Mouse (Mus musculus): Measurements from ENCODE around the gene Fam222b. TPM values are rescaled to one million over a fixed set of nuclear protein-coding genes. Genes with fewer than 3 reads are reported as not detected.

Gene Fam222b
- polyA plus RNA-seq, 1 experiment from 2014 or later, result 15.7 TPM

GRCm38 (mm10) chr11:78097077-78097476, 2.6 kb downstream of the Fam222b start:
- Histone ChIP-seq H3K4me1 (peaks cover 21% of the 10 kb centered on the region), H3K9me3 (no peaks in the 10 kb centered on the region), H3K4me3 (no peak overlapping the region), H3K36me3 (no peaks in the 10 kb centered on the region), H3K9ac (no peak overlapping the region), H3K4me2 (replicated peaks) (peak overlapping the region; percentile 77), H3K27ac (no peak overlapping the region), H3K27me3 (no peaks in the 10 kb centered on the region)
- ATAC-seq (ENCODE audit: insufficient number of reproducible peaks, insufficient read depth, low FRiP score, low TSS enrichment), result no peak
- 34% methylated on average over 3 of the region's 3 CpGs for WGBS

- no peaks in the 10 kb centered on the region for H3K27me3 ChIP-seq
- no peak overlapping the region for H3K4me3 ChIP-seq
- H3K36me3 ChIP-seq, result no peaks in the 10 kb centered on the region
- H3K9ac ChIP-seq, result no peak overlapping the region
- no peaks in the 10 kb centered on the region for H3K9me3 ChIP-seq
- H3K27ac ChIP-seq, result no peak overlapping the region
- 94% methylated on average over 11 of the region's 11 CpGs for WGBS
- no peak overlapping the region for H3K4me2 ChIP-seq (replicated peaks)
- peaks cover 14% of the 10 kb centered on the region for H3K4me1 ChIP-seq
- no peak for ATAC-seq (ENCODE audit: insufficient number of reproducible peaks, insufficient read depth, low FRiP score, low TSS enrichment)
Measured at GRCm38 (mm10) chr11:78100746-78101145, 6.3 kb downstream of the Fam222b start.

DNA sequence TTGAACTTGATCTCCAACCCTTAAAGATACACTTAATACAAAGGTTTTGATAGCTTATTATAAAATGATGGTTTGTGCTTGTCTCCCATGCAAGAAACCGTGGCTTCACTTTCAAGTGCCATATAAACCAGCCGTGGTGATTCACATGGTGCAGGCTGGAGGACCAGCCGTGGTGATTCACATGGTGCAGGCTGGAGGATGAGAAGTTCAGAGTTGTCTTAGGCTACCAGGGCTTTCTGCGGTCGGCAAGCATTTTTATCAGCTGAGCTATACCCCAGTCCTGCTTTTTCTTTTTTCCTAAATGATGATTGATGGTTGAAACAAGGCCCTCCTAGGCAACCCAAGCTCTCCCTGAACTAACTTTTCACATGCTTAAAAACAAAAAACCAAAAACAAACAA, 7.7 kb downstream of the Fam222b start:
- Histone ChIP-seq H3K27ac (no peak overlapping the region), H3K4me1 (no peaks in the 10 kb centered on the region), H3K9me3 (no peaks in the 10 kb centered on the region), H3K4me3 (no peak overlapping the region), H3K4me2 (replicated peaks) (no peak overlapping the region), H3K27me3 (no peaks in the 10 kb centered on the region), H3K9ac (no peak overlapping the region), H3K36me3 (0 out of 2 replicates have a peak, but pooled peaks cover 4% of the 10 kb centered on the region)
- WGBS, result 87% methylated on average over 5 of the region's 5 CpGs
- ATAC-seq (ENCODE audit: insufficient number of reproducible peaks, insufficient read depth, low FRiP score, low TSS enrichment), result no peak

- Histone ChIP-seq H3K27me3 (no peaks in the 10 kb centered on the region), H3K36me3 (0 out of 2 replicates have a peak, but pooled peaks cover 4% of the 10 kb centered on the region), H3K4me2 (replicated peaks) (no peak overlapping the region), H3K4me1 (no peaks in the 10 kb centered on the region), H3K9me3 (no peaks in the 10 kb centered on the region), H3K9ac (no peak overlapping the region), H3K4me3 (no peak overlapping the region), H3K27ac (no peak overlapping the region)
- ATAC-seq (ENCODE audit: insufficient number of reproducible peaks, insufficient read depth, low FRiP score, low TSS enrichment), result no peak
- WGBS, result 72% methylated on average over 5 of the region's 5 CpGs
Measured at GRCm38 (mm10) chr11:78102958-78103747, 8.7 kb downstream of the Fam222b start.

- H3K4me3 ChIP-seq, result no peak overlapping the region
- no peaks in the 10 kb centered on the region for H3K27me3 ChIP-seq
- no peak for ATAC-seq (ENCODE audit: insufficient number of reproducible peaks, insufficient read depth, low FRiP score, low TSS enrichment)
- no peaks in the 10 kb centered on the region for H3K9me3 ChIP-seq
- no peaks in the 10 kb centered on the region for H3K4me1 ChIP-seq
- no peak overlapping the region for H3K27ac ChIP-seq
- H3K9ac ChIP-seq, result no peak overlapping the region
- 91% methylated on average over 5 of the region's 5 CpGs for WGBS
- no peak overlapping the region for H3K4me2 ChIP-seq (replicated peaks)
- 0 out of 2 replicates have a peak, but pooled peaks cover 4% of the 10 kb centered on the region for H3K36me3 ChIP-seq
Measured at GRCm38 (mm10) chr11:78104501-78104900, 10.0 kb downstream of the Fam222b start.

- Histone ChIP-seq H3K9ac (no peak overlapping the region), H3K4me2 (replicated peaks) (no peak overlapping the region), H3K27ac (no peak overlapping the region), H3K9me3 (no peaks in the 10 kb centered on the region), H3K4me1 (peaks cover 16% of the 10 kb centered on the region), H3K36me3 (no peaks in the 10 kb centered on the region), H3K4me3 (no peak overlapping the region), H3K27me3 (no peaks in the 10 kb centered on the region)
- no peak for ATAC-seq (ENCODE audit: insufficient number of reproducible peaks, insufficient read depth, low FRiP score, low TSS enrichment)
- 83% methylated on average over 2 of the region's 2 CpGs for WGBS
Measured at GRCm38 (mm10) chr11:78113616-78114015, 19.2 kb downstream of the Fam222b start.

GRCm38 (mm10) chr11:78114676-78115366, 20.4 kb downstream of the Fam222b start:
- H3K4me3 ChIP-seq, result peak overlapping the region; percentile 75
- peak overlapping the region; percentile 67 for H3K4me2 ChIP-seq (replicated peaks)
- WGBS, result 7% methylated on average over 19 of the region's 19 CpGs
- no peaks in the 10 kb centered on the region for H3K36me3 ChIP-seq
- no peaks in the 10 kb centered on the region for H3K9me3 ChIP-seq
- no peaks in the 10 kb centered on the region for H3K27me3 ChIP-seq
- ATAC-seq (ENCODE audit: insufficient number of reproducible peaks, insufficient read depth, low FRiP score, low TSS enrichment), result no peak
- H3K4me1 ChIP-seq, result peaks cover 18% of the 10 kb centered on the region
- peak overlapping the region; percentile 87 for H3K27ac ChIP-seq
- H3K9ac ChIP-seq, result peak overlapping the region; percentile 69

GRCm38 (mm10) chr11:78115367-78116145, 21.1 kb downstream of the Fam222b start:
- Histone ChIP-seq H3K9ac (peak overlapping the region; percentile 69), H3K36me3 (no peaks in the 10 kb centered on the region), H3K4me2 (replicated peaks) (peak overlapping the region; percentile 67), H3K4me1 (peaks cover 21% of the 10 kb centered on the region), H3K4me3 (peak overlapping the region; percentile 75), H3K27ac (peak overlapping the region; percentile 87), H3K27me3 (no peaks in the 10 kb centered on the region), H3K9me3 (no peaks in the 10 kb centered on the region)
- peak; percentile 100 for ATAC-seq (ENCODE audit: insufficient number of reproducible peaks, insufficient read depth, low FRiP score, low TSS enrichment)
- WGBS, result under 1% methylated on average over 37 of the region's 37 CpGs

DNA sequence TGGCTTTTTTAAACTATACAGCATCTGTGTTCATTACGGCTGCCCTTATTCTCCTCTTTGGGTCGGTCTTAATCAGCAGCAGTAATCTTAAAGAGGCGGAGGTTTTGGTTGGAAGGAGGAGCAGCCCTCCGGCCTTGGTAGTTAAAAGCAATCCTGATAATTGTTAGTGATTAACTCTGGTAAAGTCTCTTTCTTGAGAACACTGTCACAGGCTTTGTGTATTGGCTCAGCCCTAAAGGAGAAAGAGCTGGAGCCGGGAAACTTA, 21.6 kb downstream of the Fam222b start:
- no peaks in the 10 kb centered on the region for H3K27me3 ChIP-seq
- peaks cover 21% of the 10 kb centered on the region for H3K4me1 ChIP-seq
- WGBS, result 5% methylated on average over 5 of the region's 5 CpGs
- peak overlapping the region; percentile 67 for H3K4me2 ChIP-seq (replicated peaks)
- no peaks in the 10 kb centered on the region for H3K36me3 ChIP-seq
- ATAC-seq (ENCODE audit: insufficient number of reproducible peaks, insufficient read depth, low FRiP score, low TSS enrichment), result no peak
- peak overlapping the region; percentile 69 for H3K9ac ChIP-seq
- H3K27ac ChIP-seq, result peak overlapping the region; percentile 87
- H3K4me3 ChIP-seq, result peak overlapping the region; percentile 75
- no peaks in the 10 kb centered on the region for H3K9me3 ChIP-seq

DNA sequence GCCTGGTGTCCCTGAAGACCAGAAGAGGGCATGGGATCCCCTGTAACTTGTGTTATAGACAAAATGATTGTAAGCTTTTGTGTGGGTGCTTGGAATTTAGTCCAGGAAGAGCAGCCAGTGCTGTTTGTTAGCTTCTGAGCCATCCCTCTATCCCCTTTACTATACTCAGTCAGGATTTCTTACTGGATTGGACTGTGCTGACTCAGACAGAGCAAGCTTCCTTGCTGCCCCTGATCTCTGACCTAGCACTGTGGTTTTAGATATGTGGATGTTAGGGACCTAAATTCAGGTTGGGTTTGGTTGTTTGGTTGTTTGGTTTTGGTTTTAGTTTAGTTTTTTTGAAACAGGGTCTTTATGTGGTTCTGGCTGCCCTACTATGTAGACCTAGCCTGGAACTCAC, 24.0 kb downstream of the Fam222b start:
- H3K4me2 ChIP-seq (replicated peaks), result no peak overlapping the region
- H3K9me3 ChIP-seq, result no peaks in the 10 kb centered on the region
- peaks cover 21% of the 10 kb centered on the region for H3K4me1 ChIP-seq
- H3K36me3 ChIP-seq, result no peaks in the 10 kb centered on the region
- no peak for ATAC-seq (ENCODE audit: insufficient number of reproducible peaks, insufficient read depth, low FRiP score, low TSS enrichment)
- H3K9ac ChIP-seq, result no peak overlapping the region
- H3K4me3 ChIP-seq, result no peak overlapping the region
- no peak overlapping the region for H3K27ac ChIP-seq
- no peaks in the 10 kb centered on the region for H3K27me3 ChIP-seq

DNA sequence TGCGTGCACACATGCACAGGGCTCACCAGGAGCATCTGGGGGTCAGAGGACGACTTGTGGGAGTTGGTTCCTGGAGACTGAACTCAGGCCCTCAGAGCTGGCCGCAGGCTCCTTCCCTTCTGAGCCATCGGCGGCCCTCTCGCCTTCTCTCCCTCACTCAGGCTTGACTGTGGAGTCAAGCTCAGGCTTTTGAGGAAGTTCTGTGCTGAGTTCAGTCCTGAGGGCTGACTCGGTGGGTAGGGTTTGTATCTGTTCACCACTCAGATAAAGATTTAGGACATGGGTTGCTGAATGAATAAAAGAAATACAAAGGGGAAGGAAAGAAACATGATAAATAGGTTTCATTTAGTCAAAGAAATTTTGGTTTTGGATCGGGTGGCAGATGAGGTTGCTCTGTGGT, 25.4 kb downstream of the Fam222b start:
- WGBS, result 79% methylated on average over 8 of the region's 8 CpGs
- H3K27me3 ChIP-seq, result no peaks in the 10 kb centered on the region
- H3K9ac ChIP-seq, result no peak overlapping the region
- no peaks in the 10 kb centered on the region for H3K36me3 ChIP-seq
- H3K9me3 ChIP-seq, result no peaks in the 10 kb centered on the region
- no peak overlapping the region for H3K27ac ChIP-seq
- ATAC-seq (ENCODE audit: insufficient number of reproducible peaks, insufficient read depth, low FRiP score, low TSS enrichment), result no peak
- no peak overlapping the region for H3K4me2 ChIP-seq (replicated peaks)
- no peak overlapping the region for H3K4me3 ChIP-seq
- peaks cover 17% of the 10 kb centered on the region for H3K4me1 ChIP-seq

GRCm38 (mm10) chr11:78121176-78121575, 26.7 kb downstream of the Fam222b start:
- 78% methylated on average over 5 of the region's 5 CpGs for WGBS
- no peak overlapping the region for H3K9ac ChIP-seq
- H3K4me2 ChIP-seq (replicated peaks), result no peak overlapping the region
- no peaks in the 10 kb centered on the region for H3K27me3 ChIP-seq
- H3K9me3 ChIP-seq, result no peaks in the 10 kb centered on the region
- no peak for ATAC-seq (ENCODE audit: insufficient number of reproducible peaks, insufficient read depth, low FRiP score, low TSS enrichment)
- H3K36me3 ChIP-seq, result no peaks in the 10 kb centered on the region
- no peak overlapping the region for H3K27ac ChIP-seq
- H3K4me3 ChIP-seq, result no peak overlapping the region
- H3K4me1 ChIP-seq, result peaks cover 17% of the 10 kb centered on the region

Measured in embryonic facial prominence, embryonic 12.5 days (tissue).